Mouse (Mus musculus) c-Kit-positive CD71-positive TER-119-negative erythroid progenitor cells, embryonic 14.5 days (primary cell): ENCODE data around the gene Efcab6.
A peak's percentile ranks its signal among the peaks of the same experiment; 100 is the strongest.

Experiments used
- DNase-seq: peaks from one replicate; pipeline ENCODE4 v3.0.0-alpha.2; 2013; ENCODE audit warnings: low read depth

Efcab6 gene

GRCm38 (mm10) chr15:84058841-84059240 lies 6.3 kb downstream of the Efcab6 start:
- DNase-seq = no peak

- no peak for DNase-seq
Observed at GRCm38 (mm10) chr15:84056083-84056482, 9.1 kb downstream of the Efcab6 start.

GRCm38 (mm10) chr15:84053859-84054258 lies 11.3 kb downstream of the Efcab6 start:
- peak; percentile 15 for DNase-seq

GRCm38 (mm10) chr15:84053240-84053639 lies 11.9 kb downstream of the Efcab6 start:
- no peak for DNase-seq

GRCm38 (mm10) chr15:84052390-84052789 lies 12.8 kb downstream of the Efcab6 start:
- no peak for DNase-seq

- no peak for DNase-seq
Observed at GRCm38 (mm10) chr15:84049570-84049969, 15.6 kb downstream of the Efcab6 start.

- DNase-seq = no peak
Observed at GRCm38 (mm10) chr15:84045562-84045961, 19.6 kb downstream of the Efcab6 start.

- no peak for DNase-seq
Observed at GRCm38 (mm10) chr15:84037067-84037466, 28.1 kb downstream of the Efcab6 start.

GRCm38 (mm10) chr15:84025651-84026050 lies 39.5 kb downstream of the Efcab6 start:
- DNase-seq = no peak

- no peak for DNase-seq
Observed at GRCm38 (mm10) chr15:84024851-84025250, 40.3 kb downstream of the Efcab6 start.

- no peak for DNase-seq
Observed at GRCm38 (mm10) chr15:84009366-84010083, 55.7 kb downstream of the Efcab6 start.

- DNase-seq = no peak
Observed at GRCm38 (mm10) chr15:84004306-84004705, 60.9 kb downstream of the Efcab6 start.

GRCm38 (mm10) chr15:83999071-83999470 lies 66.1 kb downstream of the Efcab6 start:
- DNase-seq = no peak

- no peak for DNase-seq
Observed at GRCm38 (mm10) chr15:83998586-83998985, 66.6 kb downstream of the Efcab6 start.

- DNase-seq = no peak
Observed at GRCm38 (mm10) chr15:83998115-83998514, 67.1 kb downstream of the Efcab6 start.

- no peak for DNase-seq
Observed at GRCm38 (mm10) chr15:83997550-83997949, 67.6 kb downstream of the Efcab6 start.

- no peak for DNase-seq
Observed at GRCm38 (mm10) chr15:83996864-83997263, 68.3 kb downstream of the Efcab6 start.

GRCm38 (mm10) chr15:83992191-83992590 lies 73.0 kb downstream of the Efcab6 start:
- no peak for DNase-seq

- DNase-seq = no peak
Observed at GRCm38 (mm10) chr15:83991461-83991860, 73.7 kb downstream of the Efcab6 start.

GRCm38 (mm10) chr15:83989241-83989640 lies 75.9 kb downstream of the Efcab6 start:
- DNase-seq = no peak

- no peak for DNase-seq
Observed at GRCm38 (mm10) chr15:83988087-83988486, 77.1 kb downstream of the Efcab6 start.

- DNase-seq = no peak
Observed at GRCm38 (mm10) chr15:83982186-83982936, 82.8 kb downstream of the Efcab6 start.

- no peak for DNase-seq
Observed at GRCm38 (mm10) chr15:83978865-83979264, 86.3 kb downstream of the Efcab6 start.
